Mouse (Mus musculus) ES-E14 (cell line): Measurements from ENCODE around the gene Siae. TPM values are rescaled to one million over a fixed set of nuclear protein-coding genes. Genes with fewer than 3 reads are reported as not detected.

Experiments
- DNase-seq: peaks from one replicate; pipeline ENCODE4 v3.0.0-alpha.2; 2013; ENCODE audit warnings: low read depth, low spot score
- H3K27ac ChIP-seq: 2 replicates; pipeline ENCODE4 v1.5.1; 2012; ENCODE audit warnings: low read depth, mild to moderate bottlenecking, low read length, moderate library complexity, mixed read lengths; ENCODE audit not compliant: poor library complexity, insufficient read depth, severe bottlenecking
- H3K36me3 ChIP-seq: 2 replicates; pipeline ENCODE4 v1.6.1; 2012; ENCODE audit warnings: mild to moderate bottlenecking, low read length, moderate library complexity, mixed read lengths; ENCODE audit not compliant: control insufficient read depth, poor library complexity, insufficient read depth, severe bottlenecking
- H3K4me1 ChIP-seq, 2 experiments: fragments of 150-350 bp in 1 of 2; sonication (generic) in 1 of 2; 2 replicates each; pipeline ENCODE4 v1.6.1; 2012; ENCODE audit warnings: low read length in 2 of 2, mild to moderate bottlenecking in 1 of 2, mixed read lengths in 1 of 2; ENCODE audit not compliant: control insufficient read depth in 2 of 2, insufficient read depth in 2 of 2, poor library complexity in 1 of 2
- H3K4me3 ChIP-seq, 2 experiments: fragments of 150-350 bp in 1 of 2; sonication (generic) in 1 of 2; 2 replicates each; pipeline ENCODE4 v1.5.1; 2012; ENCODE audit warnings: low read length in 2 of 2, low read depth in 1 of 2, mild to moderate bottlenecking in 1 of 2, mixed read lengths in 1 of 2; ENCODE audit not compliant: insufficient read depth in 1 of 2, poor library complexity in 1 of 2, severe bottlenecking in 1 of 2
- H3K9ac ChIP-seq: 2 replicates; pipeline ENCODE4 v1.6.1; 2012; ENCODE audit warnings: low read depth, mild to moderate bottlenecking, low read length, mixed read lengths; ENCODE audit not compliant: poor library complexity, insufficient read depth, severe bottlenecking
- H3K9me3 ChIP-seq: fragments of 150-350 bp; sonication (generic); 2 replicates; pipeline ENCODE4 v1.6.1; 2012; ENCODE audit warnings: low read depth, mild to moderate bottlenecking, low read length; ENCODE audit not compliant: control insufficient read depth, insufficient read depth
- CHD2 ChIP-seq: IDR thresholded peaks from 2 replicates; pipeline ENCODE4 v1.6.1; 2014; ENCODE audit warnings: mild to moderate bottlenecking, low read depth, low read length, inconsistent platforms
- HCFC1 ChIP-seq: IDR thresholded peaks from 2 replicates; pipeline ENCODE4 v1.6.1; 2012; ENCODE audit warnings: low read length, inconsistent platforms, borderline replicate concordance; ENCODE audit not compliant: insufficient read depth
- MAFK ChIP-seq: IDR thresholded peaks from 2 replicates; pipeline ENCODE4 v1.6.1; 2014; ENCODE audit warnings: mild to moderate bottlenecking, low read depth, low read length, inconsistent platforms; ENCODE audit not compliant: insufficient read depth
- ZC3H11A ChIP-seq: IDR thresholded peaks from 2 replicates; pipeline ENCODE4 v1.6.1; 2012; ENCODE audit warnings: low read depth, mild to moderate bottlenecking, inconsistent platforms, low read length, borderline replicate concordance
- ZNF384 ChIP-seq: IDR thresholded peaks from 2 replicates; pipeline ENCODE4 v1.6.1; 2012; ENCODE audit warnings: low read depth, low read length, inconsistent platforms
- in situ Hi-C, 2 experiments: fragments of 600-800 bp; cut with MboI; formaldehyde crosslinking; loops; one replicate each; pipeline ENCODE4 v1.15.1; 2025; ENCODE audit warnings: low sequenced_read_pairs in 2 of 2, inconsistent platforms in 1 of 2; ENCODE audit not compliant: unreplicated experiment in 2 of 2
- total RNA-seq: library from RNA; depleted of rRNA; stranded (reverse); fragments of 300-350 nt; gene quantifications from 2 replicates; pipeline ENCODE4 v1.2.3, GENCODE M21; 2012; rRNA removed

Siae gene
- total RNA-seq, 1 experiment: 8.5 TPM

- H3K9me3 ChIP-seq: no peaks in the 10 kb centered on the region
- H3K36me3 ChIP-seq: no peaks in the 10 kb centered on the region
- no peak overlapping the region for H3K27ac ChIP-seq
- no peak overlapping the region for H3K9ac ChIP-seq
- in situ Hi-C loops: loop anchor here in 1 of 2 experiments (5.0 kb wide), 1 partner anchor 245 kb away; no protein-coding TSS in a partner anchor
- H3K4me1 ChIP-seq: no peaks in the 10 kb centered on the region
- DNase-seq: no peak
- H3K4me3 ChIP-seq: no peak overlapping the region
- TF ChIP-seq HCFC1 (no peak), MAFK (no peak), ZC3H11A (no peak), CHD2 (no peak), ZNF384 (no peak)
Measured at GRCm38 (mm10) chr9:37687288-37687940, 131.9 kb downstream of the Siae start.

GRCm38 (mm10) chr9:37687941-37688303 lies 132.4 kb downstream of the Siae start:
- peak; percentile 8 for DNase-seq
- TF ChIP-seq ZC3H11A (0 out of 2 replicates have a peak, but pooled peaks have one; percentile 8), MAFK (no peak), HCFC1 (no peak), CHD2 (no peak), ZNF384 (no peak)
- Histone ChIP-seq H3K9ac (no peak overlapping the region), H3K36me3 (no peaks in the 10 kb centered on the region), H3K27ac (no peak overlapping the region), H3K4me3 (no peak overlapping the region), H3K4me1 (no peaks in the 10 kb centered on the region), H3K9me3 (no peaks in the 10 kb centered on the region)
- in situ Hi-C loops: loop anchor here in 1 of 2 experiments (5.0 kb wide), 1 partner anchor 244 kb away; no protein-coding TSS in a partner anchor

GRCm38 (mm10) chr9:37689970-37690686 lies 134.6 kb downstream of the Siae start:
- Histone ChIP-seq H3K9ac (no peak overlapping the region), H3K4me3 (no peak overlapping the region), H3K4me1 (no peaks in the 10 kb centered on the region), H3K27ac (no peak overlapping the region), H3K36me3 (no peaks in the 10 kb centered on the region), H3K9me3 (no peaks in the 10 kb centered on the region)
- TF ChIP-seq HCFC1 (no peak), ZC3H11A (peak; percentile 96), MAFK (no peak), ZNF384 (no peak)
- peak; percentile 29 for DNase-seq
- in situ Hi-C loops: loop anchor here (5.0 to 10.0 kb wide), 2 partner anchors 235 to 242 kb away; no protein-coding TSS in a partner anchor

Other genes with a start within 250 kb of the Siae start
- gene Ccdc15, start 207.3 kb upstream of the Siae start, total RNA-seq: 6.7 and 6.9 TPM in 2 replicates
- 0.32 and 0.36 TPM in 2 replicates for gene Hepacam, start 188.3 kb upstream of the Siae start, total RNA-seq
- 10.8 and 11.2 TPM in 2 replicates for gene Robo4, start 153.8 kb upstream of the Siae start, total RNA-seq
- gene Robo3, start 122.5 kb upstream of the Siae start, total RNA-seq: 1.2 and 1.4 TPM in 2 replicates
- gene Msantd2, start 66.4 kb upstream of the Siae start, total RNA-seq: 66.9 and 81.3 TPM in 2 replicates
- 6.5 and 6.9 TPM in 2 replicates for gene Esam, start 27.6 kb upstream of the Siae start, total RNA-seq
- 4.8 and 6.7 TPM in 2 replicates for gene Vsig2, start 16.4 kb upstream of the Siae start, total RNA-seq
- gene Nrgn, start 2.8 kb upstream of the Siae start, total RNA-seq: 0.40 and 0.63 TPM in 2 replicates
- 0.95 and 2.7 TPM in 2 replicates for gene Spa17, start 58.0 kb downstream of the Siae start, total RNA-seq
- 84.1 and 120 TPM in 2 replicates for gene Tbrg1, start 101.6 kb downstream of the Siae start, total RNA-seq
- 0.13 TPM in 1 of 2 replicates, not detected in the other for gene Panx3, start 113.5 kb downstream of the Siae start, total RNA-seq
- not detected in 2 replicates for gene Olfr160, start 160.6 kb downstream of the Siae start, total RNA-seq
- 0.22 TPM in 1 of 2 replicates, not detected in the other for gene Olfr874, start 189.4 kb downstream of the Siae start, total RNA-seq
- not detected in 2 replicates for gene Olfr875, start 216.2 kb downstream of the Siae start, total RNA-seq
- gene Olfr876, start 247.3 kb downstream of the Siae start, total RNA-seq: not detected in 2 replicates